Mouse (Mus musculus): Measurements from ENCODE around the gene Myom3. TPM values are rescaled to one million over a fixed set of nuclear protein-coding genes. Genes with fewer than 3 reads are reported as not detected.
A peak's percentile ranks its signal among the peaks of the same experiment; 100 is the strongest.
"Not testable (repeated sequence)": the region's sequence is repeated elsewhere in the genome, so short reads cannot be mapped to it uniquely, and the experiment has no call there.

Gene Myom3
- polyA plus RNA-seq (2015; fragmentation: Nextera tagmentation; extraction: Ambion mirVana) = 7.8 and 15.1 TPM in 2 replicates

DNA sequence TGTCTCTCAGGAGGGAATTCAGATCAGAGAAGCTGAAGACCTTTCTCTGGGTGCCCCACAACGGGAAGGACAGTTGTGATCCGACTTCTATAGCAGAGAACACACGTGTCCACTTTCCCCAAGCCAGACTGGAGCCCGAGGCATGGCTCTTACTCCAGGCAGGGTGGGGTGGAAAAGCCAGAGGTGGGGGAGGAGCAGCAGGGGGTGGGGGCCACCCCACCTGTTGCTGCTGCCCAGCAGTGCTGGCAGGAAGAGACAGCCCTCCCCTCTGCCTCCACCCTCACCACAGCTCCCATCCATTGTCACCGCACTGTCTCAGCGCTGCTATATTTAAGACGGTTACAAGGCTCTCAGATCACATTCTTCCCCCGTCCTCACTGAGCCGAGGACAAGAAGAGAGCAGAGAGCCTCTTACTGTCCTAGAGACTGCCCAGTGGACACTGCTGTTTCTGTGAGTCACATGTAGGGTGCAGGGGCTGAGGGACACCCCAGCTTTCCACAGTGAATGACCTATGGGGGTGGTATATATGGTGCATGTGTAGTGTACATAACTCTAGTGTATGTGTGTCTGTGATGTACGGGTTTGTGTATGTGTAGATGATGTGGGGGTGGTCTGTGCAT, at the start of gene Myom3:
TSS of gene Myom3 (plus strand) at position 360 of the 621 bp plus-strand sequence.
- no peak within 1 kb of the TSS for H3K9ac ChIP-seq
- peak; percentile 22; the same call in 1 of the 2 replicates for ATAC-seq (ENCODE audit: insufficient number of reproducible peaks, low FRiP score, low TSS enrichment, low read depth)
- 54% methylated on average over 10 of the region's 10 CpGs for WGBS
- peaks cover 19% of the 10 kb centered on the region for H3K4me1 ChIP-seq
- no peaks in the 10 kb centered on the region for H3K27me3 ChIP-seq
- no peak within 1 kb of the TSS for H3K27ac ChIP-seq
- H3K9me3 ChIP-seq = no peaks in the 10 kb centered on the region
- H3K4me3 ChIP-seq = peak within 1 kb of the TSS; percentile 9; the same call in 1 of the 2 replicates
- no peaks in the 10 kb centered on the region for H3K36me3 ChIP-seq
- no peak within 1 kb of the TSS for H3K4me2 ChIP-seq

DNA sequence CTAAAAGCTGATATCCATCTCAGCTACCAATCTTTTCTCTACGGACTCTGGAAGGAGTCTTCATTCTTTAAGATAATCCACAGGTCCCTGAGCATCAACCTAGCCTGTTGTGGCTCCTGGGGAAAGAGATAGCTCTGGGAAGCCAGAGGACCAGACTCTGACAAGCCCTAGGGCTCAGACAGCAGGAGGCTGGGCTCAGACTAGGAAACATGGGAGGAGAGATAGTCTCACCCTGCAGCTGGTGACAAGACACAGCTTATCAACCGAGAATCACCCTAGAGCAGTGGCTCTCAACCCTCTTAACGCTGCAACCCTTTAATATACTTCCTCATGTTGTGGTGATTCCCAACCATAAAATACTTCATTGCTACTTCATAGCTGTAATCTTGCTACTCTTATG, 49.1 kb upstream of the Myom3 start:
- no peaks in the 10 kb centered on the region for H3K9me3 ChIP-seq
- H3K4me1 ChIP-seq = 0 out of 2 replicates have a peak, but pooled peaks cover 3% of the 10 kb centered on the region
- H3K9ac ChIP-seq = no peak overlapping the region
- no peak overlapping the region for H3K4me2 ChIP-seq
- H3K36me3 ChIP-seq = no peaks in the 10 kb centered on the region
- H3K27ac ChIP-seq = no peak overlapping the region
- H3K4me3 ChIP-seq = no peak overlapping the region
- H3K27me3 ChIP-seq = no peaks in the 10 kb centered on the region
- whole genome bisulfite sequencing = 78% methylated on average over 3 of the region's 3 CpGs
- ATAC-seq (ENCODE audit: insufficient number of reproducible peaks, low FRiP score, low TSS enrichment, low read depth) = no peak

DNA sequence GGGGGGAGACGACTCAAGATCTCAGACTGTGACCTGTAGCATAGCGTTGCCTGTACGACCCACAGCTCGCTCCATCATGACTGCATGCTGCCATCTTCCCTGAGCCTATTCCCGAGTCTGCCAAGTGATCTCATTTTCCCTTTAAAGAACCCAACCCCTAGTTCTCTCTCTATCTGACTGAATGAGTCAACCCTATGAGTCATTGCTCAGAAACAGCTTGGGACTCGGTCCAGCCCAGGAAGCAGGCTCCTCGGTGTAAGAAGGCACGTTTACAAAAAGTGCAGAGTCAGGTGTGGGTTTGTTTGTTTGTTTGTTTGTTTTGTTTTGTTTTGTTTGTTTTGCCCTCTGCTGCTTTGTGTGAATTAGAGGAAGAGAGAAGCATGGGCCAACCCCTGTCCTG, 44.7 kb upstream of the Myom3 start:
- ATAC-seq (ENCODE audit: insufficient number of reproducible peaks, low FRiP score, low TSS enrichment, low read depth) = no peak
- H3K4me1 ChIP-seq = no peaks in the 10 kb centered on the region

GRCm38 (mm10) chr4:135716438-135716837, 43.1 kb upstream of the Myom3 start:
- not testable (repeated sequence) for H3K27me3 ChIP-seq; H3K4me1 ChIP-seq; H3K9me3 ChIP-seq; ATAC-seq (ENCODE audit: insufficient number of reproducible peaks, low FRiP score, low TSS enrichment, low read depth); H3K36me3 ChIP-seq; H3K4me2 ChIP-seq; H3K9ac ChIP-seq; H3K4me3 ChIP-seq; H3K27ac ChIP-seq
- WGBS = 93% methylated on average over 11 of the region's 11 CpGs

More for the DNA sequence above, 44.7 kb upstream of the Myom3 start:
- WGBS = 72% methylated on average over 8 of the region's 8 CpGs
- H3K9me3 ChIP-seq = no peaks in the 10 kb centered on the region
- H3K4me2 ChIP-seq = no peak overlapping the region
- no peak overlapping the region for H3K27ac ChIP-seq
- no peak overlapping the region for H3K4me3 ChIP-seq
- no peaks in the 10 kb centered on the region for H3K36me3 ChIP-seq
- no peak overlapping the region for H3K9ac ChIP-seq
- no peaks in the 10 kb centered on the region for H3K27me3 ChIP-seq

DNA sequence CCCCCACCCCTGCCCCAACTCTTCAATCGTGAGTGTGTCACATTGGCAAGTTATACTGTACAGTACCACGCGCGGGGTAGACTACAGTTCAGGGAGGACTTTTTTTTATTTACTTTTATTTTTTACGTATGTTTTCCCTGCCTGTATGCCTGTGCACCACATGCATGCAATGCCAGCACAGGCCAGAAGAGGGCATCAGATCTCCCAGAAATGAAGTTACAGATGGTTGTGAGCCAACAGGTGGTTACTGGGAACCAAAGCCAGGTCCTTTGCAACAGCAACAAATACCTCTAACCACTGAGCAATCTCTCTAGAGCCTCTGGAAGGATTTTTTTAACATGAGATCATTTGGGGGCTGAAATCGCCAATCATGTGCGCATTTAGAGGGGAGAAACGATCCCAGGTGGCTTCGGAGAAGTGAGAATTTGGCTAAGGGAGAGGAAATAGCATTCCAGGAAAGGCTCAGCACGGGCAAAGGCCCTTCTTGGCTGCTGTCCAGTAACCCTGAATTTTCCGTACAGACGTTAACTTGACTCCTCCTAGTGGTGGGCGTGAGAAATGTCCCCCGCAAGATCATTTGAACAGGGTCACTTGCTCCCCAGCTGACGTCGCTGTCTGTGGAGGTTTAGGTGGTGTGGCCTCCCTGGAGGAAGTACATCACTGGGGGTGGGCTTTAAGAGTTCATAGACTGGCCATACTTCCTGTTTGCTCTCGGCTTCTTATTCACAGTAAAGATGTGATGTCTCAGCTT, 36.8 kb upstream of the Myom3 start:
- no peaks in the 10 kb centered on the region for H3K9me3 ChIP-seq
- 61% methylated on average over 17 of the region's 17 CpGs for WGBS
- no peaks in the 10 kb centered on the region for H3K27me3 ChIP-seq
- no peak overlapping the region for H3K9ac ChIP-seq
- H3K4me1 ChIP-seq = peaks cover 6% of the 10 kb centered on the region
- no peak overlapping the region for H3K27ac ChIP-seq
- no peak for ATAC-seq (ENCODE audit: insufficient number of reproducible peaks, low FRiP score, low TSS enrichment, low read depth)
- no peaks in the 10 kb centered on the region for H3K36me3 ChIP-seq
- H3K4me3 ChIP-seq = no peak overlapping the region
- no peak overlapping the region for H3K4me2 ChIP-seq

DNA sequence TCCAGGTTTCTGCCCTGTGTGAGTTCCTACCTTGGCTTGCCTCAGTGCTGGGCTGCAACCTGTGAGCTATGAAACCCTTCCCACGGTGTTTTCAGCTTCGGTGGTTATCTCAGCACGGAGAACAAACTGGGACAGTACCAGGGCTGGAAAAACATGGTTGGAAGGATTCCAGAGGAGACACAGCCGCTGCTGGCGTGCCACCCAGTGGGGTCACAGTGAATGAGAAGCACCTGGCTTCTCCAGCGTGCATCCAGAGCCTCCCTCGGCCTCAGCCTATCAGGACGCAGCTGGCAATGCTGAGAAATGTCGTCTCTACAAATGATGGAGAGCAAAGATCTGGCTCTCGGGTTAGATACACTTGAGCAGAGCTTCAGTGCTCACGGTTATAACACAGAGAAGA, 33.1 kb upstream of the Myom3 start:
- no peaks in the 10 kb centered on the region for H3K27me3 ChIP-seq
- peaks cover 28% of the 10 kb centered on the region for H3K4me1 ChIP-seq
- H3K4me2 ChIP-seq = no peak overlapping the region
- no peak for ATAC-seq (ENCODE audit: insufficient number of reproducible peaks, low FRiP score, low TSS enrichment, low read depth)
- H3K27ac ChIP-seq = no peak overlapping the region
- H3K9ac ChIP-seq = no peak overlapping the region
- H3K36me3 ChIP-seq = no peaks in the 10 kb centered on the region
- no peak overlapping the region for H3K4me3 ChIP-seq
- WGBS = 65% methylated on average over 11 of the region's 11 CpGs
- no peaks in the 10 kb centered on the region for H3K9me3 ChIP-seq

GRCm38 (mm10) chr4:135727817-135728216, 31.7 kb upstream of the Myom3 start, which contains the start of gene Il22ra1:
Il22ra1 (plus strand) TSS chr4:135728172.
- Histone ChIP-seq H3K27me3 (no peaks in the 10 kb centered on the region), H3K36me3 (no peaks in the 10 kb centered on the region), H3K27ac (peak within 1 kb of the TSS; percentile 57; the same call in 1 of the 2 replicates), H3K4me3 (peak within 1 kb of the TSS; percentile 21), H3K9ac (no peak within 1 kb of the TSS), H3K4me1 (peaks cover 28% of the 10 kb centered on the region), H3K9me3 (no peaks in the 10 kb centered on the region), H3K4me2 (peak within 1 kb of the TSS; percentile 20)
- 42% methylated on average over 14 of the region's 14 CpGs for WGBS
- no peak for ATAC-seq (ENCODE audit: insufficient number of reproducible peaks, low FRiP score, low TSS enrichment, low read depth)

DNA sequence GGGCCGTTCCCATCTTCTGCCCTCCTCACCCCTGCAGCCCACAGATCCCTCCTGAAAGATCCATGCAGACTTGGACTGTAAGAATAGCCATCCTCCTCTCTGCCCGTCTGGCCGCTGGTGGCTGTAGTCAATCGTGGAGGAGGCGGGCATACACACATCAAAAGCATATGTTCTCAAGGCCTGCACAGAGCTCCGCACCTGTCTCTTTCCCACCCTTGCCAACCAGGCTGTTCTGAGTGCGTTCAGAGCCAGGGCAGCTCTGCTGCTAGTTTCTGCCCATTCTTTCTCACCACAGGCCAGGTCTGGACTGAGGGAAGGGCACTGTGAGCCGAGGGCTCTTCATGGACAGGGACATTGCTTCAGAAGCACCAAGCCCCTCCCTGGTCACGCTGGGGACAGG, 29.3 kb upstream of the Myom3 start:
- Histone ChIP-seq H3K9me3 (no peaks in the 10 kb centered on the region), H3K4me3 (no peak overlapping the region), H3K27ac (no peak overlapping the region), H3K9ac (no peak overlapping the region), H3K4me2 (no peak overlapping the region), H3K36me3 (no peaks in the 10 kb centered on the region), H3K27me3 (no peaks in the 10 kb centered on the region), H3K4me1 (peaks cover 28% of the 10 kb centered on the region)
- no peak for ATAC-seq (ENCODE audit: insufficient number of reproducible peaks, low FRiP score, low TSS enrichment, low read depth)
- WGBS = 60% methylated on average over 9 of the region's 9 CpGs

DNA sequence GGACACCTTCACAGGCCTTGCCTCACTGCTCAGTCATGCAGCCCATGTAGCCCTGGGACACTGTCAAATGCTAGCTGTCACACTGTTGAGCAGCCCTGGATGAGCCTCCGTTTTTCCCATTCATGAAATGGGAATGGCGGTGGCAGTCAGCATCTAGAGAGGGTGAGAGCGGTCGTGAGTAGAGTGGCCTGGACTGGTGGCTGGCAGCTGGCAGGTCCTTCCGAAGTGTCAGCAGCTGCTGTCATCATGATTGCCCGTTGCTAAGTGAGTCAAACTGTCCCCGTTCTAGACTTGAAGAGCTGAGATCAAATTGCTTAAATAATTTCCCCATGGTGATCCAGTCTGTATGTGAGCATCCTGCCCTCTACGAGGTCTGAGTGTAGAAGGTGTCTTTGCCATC, 28.6 kb upstream of the Myom3 start:
- no peak overlapping the region for H3K27ac ChIP-seq
- 70% methylated on average over 8 of the region's 8 CpGs for WGBS

DNA sequence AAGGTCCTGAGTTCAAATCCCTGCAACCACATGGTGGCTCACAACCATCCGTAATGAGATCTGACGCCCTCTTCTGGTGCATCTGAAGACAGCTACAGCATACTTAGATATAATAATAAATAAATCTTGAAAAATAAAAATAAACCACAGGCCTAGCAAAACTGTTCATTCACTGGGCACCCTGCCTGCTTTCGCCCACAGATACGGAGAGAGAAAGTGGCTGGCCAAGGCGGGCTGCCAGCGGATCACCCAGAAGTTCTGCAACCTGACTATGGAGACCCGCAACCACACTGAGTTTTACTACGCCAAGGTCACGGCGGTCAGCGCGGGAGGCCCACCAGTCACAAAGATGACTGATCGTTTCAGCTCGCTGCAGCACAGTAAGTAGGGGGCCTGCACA, 25.6 kb upstream of the Myom3 start:
- Histone ChIP-seq H3K9ac (no peak overlapping the region), H3K36me3 (no peaks in the 10 kb centered on the region), H3K4me1 (peaks cover 14% of the 10 kb centered on the region), H3K9me3 (no peaks in the 10 kb centered on the region), H3K4me3 (no peak overlapping the region), H3K27me3 (no peaks in the 10 kb centered on the region), H3K4me2 (no peak overlapping the region), H3K27ac (no peak overlapping the region)
- no peak for ATAC-seq (ENCODE audit: insufficient number of reproducible peaks, low FRiP score, low TSS enrichment, low read depth)
- WGBS = 97% methylated on average over 14 of the region's 14 CpGs

More for the DNA sequence above, 28.6 kb upstream of the Myom3 start:
- H3K9ac ChIP-seq = no peak overlapping the region
- ATAC-seq (ENCODE audit: insufficient number of reproducible peaks, low FRiP score, low TSS enrichment, low read depth) = no peak
- no peaks in the 10 kb centered on the region for H3K9me3 ChIP-seq
- no peaks in the 10 kb centered on the region for H3K36me3 ChIP-seq
- no peak overlapping the region for H3K4me2 ChIP-seq
- H3K4me3 ChIP-seq = no peak overlapping the region
- H3K27me3 ChIP-seq = no peaks in the 10 kb centered on the region
- peaks cover 28% of the 10 kb centered on the region for H3K4me1 ChIP-seq

GRCm38 (mm10) chr4:135736903-135737302, 22.6 kb upstream of the Myom3 start:
- H3K9me3 ChIP-seq = no peaks in the 10 kb centered on the region
- WGBS = 75% methylated on average over 3 of the region's 3 CpGs

DNA sequence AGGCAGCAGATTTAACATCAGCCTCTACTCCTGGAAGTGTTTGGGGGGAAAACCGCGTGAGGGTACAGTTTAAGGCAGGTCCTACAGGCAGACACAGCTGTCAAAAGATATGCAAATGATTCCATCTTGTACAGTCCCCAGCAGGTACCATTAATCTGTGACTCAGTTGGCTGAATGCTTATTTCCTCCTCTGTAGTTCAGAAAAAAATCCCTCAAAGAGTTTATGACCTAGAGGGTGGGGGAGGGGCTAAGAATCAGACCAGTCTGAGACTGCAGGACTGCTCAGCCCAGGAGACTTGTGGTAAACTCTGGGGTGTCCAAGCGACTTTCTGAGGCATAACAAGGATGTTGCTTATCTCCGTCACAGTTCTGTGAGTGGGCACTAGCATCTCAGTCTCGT, 21.3 kb upstream of the Myom3 start:
- H3K9ac ChIP-seq = no peak overlapping the region
- 35% methylated on average over 5 of the region's 5 CpGs for WGBS
- H3K9me3 ChIP-seq = no peaks in the 10 kb centered on the region
- H3K4me3 ChIP-seq = no peak overlapping the region
- H3K27me3 ChIP-seq = no peaks in the 10 kb centered on the region
- no peak overlapping the region for H3K27ac ChIP-seq
- no peak overlapping the region for H3K4me2 ChIP-seq
- H3K36me3 ChIP-seq = no peaks in the 10 kb centered on the region
- no peaks in the 10 kb centered on the region for H3K4me1 ChIP-seq
- ATAC-seq (ENCODE audit: insufficient number of reproducible peaks, low FRiP score, low TSS enrichment, low read depth) = no peak

More at GRCm38 (mm10) chr4:135736903-135737302, 22.6 kb upstream of the Myom3 start:
- H3K4me3 ChIP-seq = no peak overlapping the region
- H3K27me3 ChIP-seq = no peaks in the 10 kb centered on the region
- no peak overlapping the region for H3K27ac ChIP-seq
- no peaks in the 10 kb centered on the region for H3K36me3 ChIP-seq
- ATAC-seq (ENCODE audit: insufficient number of reproducible peaks, low FRiP score, low TSS enrichment, low read depth) = no peak
- no peak overlapping the region for H3K9ac ChIP-seq
- no peak overlapping the region for H3K4me2 ChIP-seq
- H3K4me1 ChIP-seq = no peaks in the 10 kb centered on the region
